Mouse (Mus musculus): ENCODE results near the gene Ubxn11. TPM values are rescaled to one million over a fixed set of nuclear protein-coding genes. Genes with fewer than 3 reads are reported as not detected.

Ubxn11 gene
- polyA plus RNA-seq, 1 experiment from 2014 or later = 11.4 TPM

- Histone ChIP-seq H3K9ac (replicated peaks) (no peak overlapping the region), H3K4me2 (replicated peaks) (no peak overlapping the region), H3K36me3 (peaks cover 4% of the 10 kb centered on the region; the same call in 1 of the 2 replicates), H3K9me3 (no peaks in the 10 kb centered on the region), H3K27me3 (no peaks in the 10 kb centered on the region), H3K4me1 (replicated peaks) (peaks cover 15% of the 10 kb centered on the region), H3K27ac (no peak overlapping the region), H3K4me3 (replicated peaks) (no peak overlapping the region)
- no peak for ATAC-seq
- WGBS = 73% methylated on average over 3 of the region's 3 CpGs
These were observed 19.9 kb downstream of the Ubxn11 start for GRCm38 (mm10) chr4:134122281-134122680.

GRCm38 (mm10) chr4:134123147-134123546 lies 20.8 kb downstream of the Ubxn11 start:
- H3K27ac ChIP-seq = no peak overlapping the region
- peaks cover 24% of the 10 kb centered on the region for H3K4me1 ChIP-seq (replicated peaks)
- H3K36me3 ChIP-seq = peaks cover 4% of the 10 kb centered on the region; the same call in 1 of the 2 replicates
- no peaks in the 10 kb centered on the region for H3K27me3 ChIP-seq
- no peak overlapping the region for H3K9ac ChIP-seq (replicated peaks)
- ATAC-seq = no peak
- H3K4me2 ChIP-seq (replicated peaks) = no peak overlapping the region
- no peak overlapping the region for H3K4me3 ChIP-seq (replicated peaks)
- WGBS = 92% methylated on average over 6 of the region's 6 CpGs
- H3K9me3 ChIP-seq = no peaks in the 10 kb centered on the region

DNA sequence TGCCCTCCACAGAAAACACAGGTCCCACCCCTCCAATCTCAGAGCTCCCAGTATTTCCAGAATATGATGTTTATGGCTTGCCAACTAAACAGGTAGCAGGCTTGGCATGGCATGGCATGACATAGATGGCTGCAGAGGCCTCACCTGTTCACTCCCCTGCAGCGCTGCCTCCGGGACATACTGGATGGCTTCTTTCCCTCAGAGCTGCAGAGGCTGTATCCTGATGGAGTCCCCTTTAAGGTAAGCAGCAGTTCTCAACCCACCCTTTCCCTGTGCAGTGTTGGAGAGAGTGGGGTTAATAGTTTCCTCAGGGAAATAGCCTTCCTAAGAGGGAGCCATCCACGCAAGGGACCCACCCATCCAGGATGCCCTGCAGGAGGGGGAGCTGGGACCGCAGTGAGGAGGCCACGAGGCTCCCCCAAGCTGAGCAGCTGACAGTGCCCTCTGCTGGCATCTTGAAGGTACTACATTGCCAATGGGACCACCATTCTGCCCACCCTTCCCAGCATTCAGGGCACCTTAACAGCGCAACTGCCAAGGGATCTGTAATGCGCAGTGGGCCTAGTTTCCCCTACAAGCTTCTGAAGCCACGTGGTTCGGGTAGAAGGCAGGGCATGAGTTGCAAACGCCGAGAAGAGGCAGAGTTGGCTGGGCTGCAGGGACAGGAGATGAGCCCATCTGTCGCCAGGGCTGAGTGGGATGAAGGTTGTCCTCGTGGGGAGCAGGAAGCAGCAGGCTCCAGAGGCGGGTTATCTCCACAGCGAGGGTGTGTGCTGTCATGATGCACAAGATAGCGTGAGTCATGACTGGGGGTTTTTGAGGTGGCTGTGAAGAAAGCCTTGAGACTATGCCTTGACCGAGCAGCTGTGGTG lies 21.5 kb downstream of the Ubxn11 start:
- ATAC-seq = no peak
- H3K4me1 ChIP-seq (replicated peaks) = peaks cover 27% of the 10 kb centered on the region
- H3K9me3 ChIP-seq = no peaks in the 10 kb centered on the region
- 27% methylated on average over 17 of the region's 17 CpGs for WGBS
- H3K4me2 ChIP-seq (replicated peaks) = no peak overlapping the region
- H3K36me3 ChIP-seq = peaks cover 4% of the 10 kb centered on the region; the same call in 1 of the 2 replicates
- no peak overlapping the region for H3K9ac ChIP-seq (replicated peaks)
- H3K27me3 ChIP-seq = no peaks in the 10 kb centered on the region
- H3K27ac ChIP-seq = no peak overlapping the region
- no peak overlapping the region for H3K4me3 ChIP-seq (replicated peaks)

GRCm38 (mm10) chr4:134125383-134126060 lies 23.2 kb downstream of the Ubxn11 start:
- peaks cover 32% of the 10 kb centered on the region for H3K4me1 ChIP-seq (replicated peaks)
- no peaks in the 10 kb centered on the region for H3K27me3 ChIP-seq
- ATAC-seq = no peak
- H3K36me3 ChIP-seq = peaks cover 5% of the 10 kb centered on the region
- no peak overlapping the region for H3K9ac ChIP-seq (replicated peaks)
- H3K27ac ChIP-seq = no peak overlapping the region
- no peak overlapping the region for H3K4me2 ChIP-seq (replicated peaks)
- no peak overlapping the region for H3K4me3 ChIP-seq (replicated peaks)
- WGBS = 91% methylated on average over 15 of the region's 15 CpGs
- no peaks in the 10 kb centered on the region for H3K9me3 ChIP-seq

- Histone ChIP-seq H3K4me1 (replicated peaks) (peaks cover 30% of the 10 kb centered on the region), H3K4me2 (replicated peaks) (no peak overlapping the region), H3K4me3 (replicated peaks) (no peak overlapping the region), H3K36me3 (peaks cover 15% of the 10 kb centered on the region), H3K9me3 (no peaks in the 10 kb centered on the region), H3K9ac (replicated peaks) (0 out of 2 replicates have a peak overlapping the region, but pooled peaks have one; percentile 93), H3K27ac (no peak overlapping the region), H3K27me3 (no peaks in the 10 kb centered on the region)
- ATAC-seq = no peak
- WGBS = 87% methylated on average over 21 of the region's 21 CpGs
These were observed 24.1 kb downstream of the Ubxn11 start for GRCm38 (mm10) chr4:134126300-134127120.

- no peak overlapping the region for H3K4me3 ChIP-seq (replicated peaks)
- H3K9me3 ChIP-seq = no peaks in the 10 kb centered on the region
- WGBS = 90% methylated on average over 7 of the region's 7 CpGs
- peaks cover 18% of the 10 kb centered on the region for H3K36me3 ChIP-seq
- no peak for ATAC-seq
- H3K27ac ChIP-seq = no peak overlapping the region
- peak overlapping the region; percentile 93 for H3K9ac ChIP-seq (replicated peaks)
- peak overlapping the region; percentile 86; the same call in 1 of the 2 replicates for H3K4me2 ChIP-seq (replicated peaks)
- peaks cover 29% of the 10 kb centered on the region for H3K4me1 ChIP-seq (replicated peaks)
- no peaks in the 10 kb centered on the region for H3K27me3 ChIP-seq
These were observed 24.7 kb downstream of the Ubxn11 start for GRCm38 (mm10) chr4:134127121-134127455.

DNA sequence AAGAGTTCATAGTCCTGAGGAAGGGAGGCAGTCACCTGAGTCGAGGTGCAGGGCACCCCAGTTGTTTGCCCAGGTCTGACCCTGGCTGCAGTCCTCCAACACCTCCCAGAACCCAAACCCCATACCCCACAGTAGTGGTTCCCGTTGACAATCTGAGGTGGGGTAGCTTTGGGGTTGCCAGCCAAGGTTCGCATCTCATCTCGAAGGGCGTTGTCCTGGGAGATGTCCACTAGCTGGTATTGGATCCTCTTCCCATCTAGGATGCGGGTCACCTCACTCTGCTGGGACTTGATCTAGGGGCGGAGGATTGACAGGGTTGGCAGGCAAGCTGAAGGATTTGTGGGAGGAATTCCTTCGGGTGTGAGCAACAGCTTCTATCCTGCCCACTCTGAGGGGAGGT lies 25.4 kb downstream of the Ubxn11 start:
- Histone ChIP-seq H3K4me1 (replicated peaks) (peaks cover 29% of the 10 kb centered on the region), H3K4me3 (replicated peaks) (peak overlapping the region; percentile 88), H3K9me3 (no peaks in the 10 kb centered on the region), H3K4me2 (replicated peaks) (peak overlapping the region; percentile 86), H3K27me3 (no peaks in the 10 kb centered on the region), H3K9ac (replicated peaks) (peak overlapping the region; percentile 93), H3K36me3 (peaks cover 21% of the 10 kb centered on the region), H3K27ac (no peak overlapping the region)
- no peak for ATAC-seq
- WGBS = 60% methylated on average over 8 of the region's 8 CpGs

DNA sequence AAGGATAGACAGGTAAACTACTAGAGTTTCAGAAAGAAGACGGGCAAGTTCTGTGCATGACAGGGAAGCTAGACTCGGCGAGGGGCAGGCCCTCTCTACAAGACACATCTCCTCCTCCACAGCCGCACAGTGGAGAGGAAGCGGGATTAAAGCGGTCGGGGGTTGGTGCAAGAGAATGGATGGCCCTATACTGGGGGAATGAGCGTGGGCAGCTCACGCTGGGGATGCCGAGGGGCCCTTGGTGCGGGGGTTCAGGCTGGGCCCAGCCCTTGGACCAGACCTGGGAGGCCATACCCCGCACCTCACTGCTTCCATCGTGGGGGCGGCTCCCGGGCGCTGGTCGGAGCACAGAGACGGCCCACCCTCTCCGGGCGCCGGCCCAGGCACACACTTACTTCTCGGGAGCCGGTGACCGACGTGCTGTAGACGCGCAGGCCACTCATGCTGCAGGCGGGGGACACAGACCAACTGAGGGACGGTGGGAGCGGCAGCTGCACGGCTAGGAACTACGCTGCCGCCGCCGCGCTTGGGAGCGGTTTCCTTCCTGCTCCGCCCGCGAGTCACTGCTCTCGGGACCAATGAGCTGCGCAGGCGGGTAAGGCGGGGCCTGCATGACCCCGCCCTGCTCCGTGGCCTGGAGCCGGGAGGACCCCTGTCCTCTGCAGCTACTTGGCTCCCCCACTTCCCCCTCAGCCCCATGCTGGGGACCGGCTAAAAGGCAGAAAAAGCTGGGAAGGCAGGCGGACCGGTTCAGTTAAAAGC lies 26.0 kb downstream of the Ubxn11 start, which contains the start of gene Sh3bgrl3:
Gene Sh3bgrl3, minus strand, starts transcription at position 569 of the 762 bp plus-strand sequence.
- H3K4me2 ChIP-seq (replicated peaks) = peak within 1 kb of the TSS; percentile 86
- peaks cover 29% of the 10 kb centered on the region for H3K4me1 ChIP-seq (replicated peaks)
- H3K9ac ChIP-seq (replicated peaks) = peak within 1 kb of the TSS; percentile 93
- peak; percentile 96 for ATAC-seq
- H3K4me3 ChIP-seq (replicated peaks) = peak within 1 kb of the TSS; percentile 88
- H3K27me3 ChIP-seq = no peaks in the 10 kb centered on the region
- peak within 1 kb of the TSS; percentile 83 for H3K27ac ChIP-seq
- H3K9me3 ChIP-seq = no peaks in the 10 kb centered on the region
- peaks cover 21% of the 10 kb centered on the region for H3K36me3 ChIP-seq
- WGBS = under 1% methylated on average over 50 of the region's 50 CpGs

DNA sequence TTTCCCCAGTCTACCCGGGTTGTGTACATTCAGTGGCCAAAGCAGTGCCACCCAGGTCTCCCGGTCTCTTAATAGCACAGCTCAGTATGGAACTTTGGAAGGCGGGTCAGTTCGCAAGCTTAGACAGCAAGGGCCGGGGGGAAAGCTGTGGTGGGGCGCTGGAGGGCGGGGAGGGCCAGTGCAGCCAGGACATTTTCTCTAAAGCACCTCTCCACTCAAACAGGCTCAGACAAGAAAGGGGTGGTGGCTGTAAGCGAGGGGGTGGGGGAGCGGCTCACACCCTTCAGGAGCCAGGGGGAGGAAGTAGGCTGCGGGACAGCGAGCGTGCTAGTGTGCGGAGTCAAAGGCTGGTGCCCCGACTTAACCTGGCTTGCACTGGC lies 26.6 kb downstream of the Ubxn11 start:
- H3K27ac ChIP-seq = peak overlapping the region; percentile 83
- H3K9ac ChIP-seq (replicated peaks) = peak overlapping the region; percentile 93
- WGBS = 4% methylated on average over 14 of the region's 14 CpGs
- no peaks in the 10 kb centered on the region for H3K27me3 ChIP-seq
- ATAC-seq = peak; percentile 65
- H3K36me3 ChIP-seq = peaks cover 21% of the 10 kb centered on the region
- H3K4me2 ChIP-seq (replicated peaks) = peak overlapping the region; percentile 86
- peak overlapping the region; percentile 88 for H3K4me3 ChIP-seq (replicated peaks)
- peaks cover 29% of the 10 kb centered on the region for H3K4me1 ChIP-seq (replicated peaks)
- no peaks in the 10 kb centered on the region for H3K9me3 ChIP-seq

- peaks cover 21% of the 10 kb centered on the region for H3K36me3 ChIP-seq
- ATAC-seq = no peak
- H3K9me3 ChIP-seq = no peaks in the 10 kb centered on the region
- 0 out of 2 replicates have a peak overlapping the region, but pooled peaks have one; percentile 88 for H3K4me3 ChIP-seq (replicated peaks)
- WGBS = 53% methylated on average over 6 of the region's 6 CpGs
- H3K4me1 ChIP-seq (replicated peaks) = peaks cover 25% of the 10 kb centered on the region
- H3K27ac ChIP-seq = no peak overlapping the region
- H3K9ac ChIP-seq (replicated peaks) = no peak overlapping the region
- H3K27me3 ChIP-seq = no peaks in the 10 kb centered on the region
- peak overlapping the region; percentile 86 for H3K4me2 ChIP-seq (replicated peaks)
These were observed 27.1 kb downstream of the Ubxn11 start for GRCm38 (mm10) chr4:134129482-134129881.

DNA sequence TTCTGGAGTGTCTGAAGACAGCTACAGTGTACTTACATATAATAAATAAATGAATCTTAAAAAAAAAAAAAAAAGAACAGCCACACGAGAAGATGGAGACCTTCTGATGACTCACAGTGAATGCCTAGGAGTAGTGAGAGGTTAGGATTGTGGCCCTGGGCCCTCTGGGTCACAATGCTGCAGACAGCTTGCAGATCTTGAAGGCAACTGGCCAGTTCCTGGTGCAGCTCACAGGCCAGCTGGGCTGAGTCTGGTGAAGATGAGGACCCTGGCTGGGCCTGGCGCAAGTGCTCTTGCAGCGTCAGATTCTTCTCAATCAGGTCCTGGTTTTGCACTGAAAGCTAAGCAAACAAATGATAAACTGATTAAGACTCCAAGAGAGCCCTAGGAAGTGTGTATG lies 29.7 kb downstream of the Ubxn11 start:
- no peak overlapping the region for H3K4me2 ChIP-seq (replicated peaks)
- H3K9me3 ChIP-seq = no peaks in the 10 kb centered on the region
- 94% methylated on average over 3 of the region's 3 CpGs for WGBS
- no peaks in the 10 kb centered on the region for H3K27me3 ChIP-seq
- no peak for ATAC-seq
- H3K27ac ChIP-seq = no peak overlapping the region
- no peak overlapping the region for H3K9ac ChIP-seq (replicated peaks)
- peaks cover 18% of the 10 kb centered on the region for H3K4me1 ChIP-seq (replicated peaks)
- peaks cover 21% of the 10 kb centered on the region for H3K36me3 ChIP-seq
- H3K4me3 ChIP-seq (replicated peaks) = no peak overlapping the region

Measured in midbrain, embryonic 13.5 days (tissue).